Mouse (Mus musculus): Measurements from ENCODE around the gene Cyp2a12.

- no peak for TF ChIP-seq CTCF (IDR thresholded peaks at IDR 0.05; ENCODE audit: control insufficient read depth, insufficient read depth, insufficient read length)
- TF ChIP-seq MAX (IDR thresholded peaks at IDR 0.05) = no peak
- no peak for TF ChIP-seq USF1 (IDR thresholded peaks at IDR 0.05; ENCODE audit: low read depth)
- TF ChIP-seq MYOD1 (IDR thresholded peaks at IDR 0.05; ENCODE audit: control insufficient read depth, insufficient read length, low read depth) = no peak
Measured at GRCm38 (mm10) chr7:26982551-26982950, 46.3 kb upstream of the Cyp2a12 start.
